Mouse (Mus musculus) intestine, embryonic 16.5 days (tissue): ENCODE results near the gene Col23a1. TPM values are rescaled to one million over a fixed set of nuclear protein-coding genes. Genes with fewer than 3 reads are reported as not detected.
A peak's percentile ranks its signal among the peaks of the same experiment; 100 is the strongest.

Source experiments
- ATAC-seq: fragments of 200-750 bp; cut with Nextera tagmentation; 2 replicates; pipeline ENCODE4 v1.8.0; 2017; ENCODE audit warnings: moderate TSS enrichment, moderate library complexity
- H3K27ac ChIP-seq: fragments of 300-500 bp; sonication (generic); 2 replicates; pipeline ENCODE4 v1.5.1; 2014; ENCODE audit warnings: mild to moderate bottlenecking, low read length
- H3K27me3 ChIP-seq: fragments of 300-500 bp; sonication (generic); replicated peaks from 2 replicates; pipeline ENCODE4 v1.6.1; 2014; ENCODE audit warnings: low read length, control low read depth, mixed read lengths; ENCODE audit not compliant: control insufficient read depth, insufficient read depth
- H3K36me3 ChIP-seq: fragments of 300-500 bp; sonication (generic); 2 replicates; pipeline ENCODE4 v1.6.1; 2014; ENCODE audit warnings: low read length, control low read depth; ENCODE audit not compliant: control insufficient read depth, insufficient read depth
- H3K4me1 ChIP-seq: fragments of 300-500 bp; sonication (generic); 2 replicates; pipeline ENCODE4 v1.6.1; 2014; ENCODE audit warnings: low read length, control low read depth, mixed read lengths; ENCODE audit not compliant: control insufficient read depth, insufficient read depth
- H3K4me2 ChIP-seq: fragments of 300-500 bp; sonication (generic); 2 replicates; pipeline ENCODE4 v1.6.1; 2014; ENCODE audit warnings: low read depth, low read length, control low read depth
- H3K4me3 ChIP-seq: fragments of 300-500 bp; sonication (generic); 2 replicates; pipeline ENCODE4 v1.5.1; 2014; ENCODE audit warnings: mild to moderate bottlenecking, low read length
- H3K9ac ChIP-seq: fragments of 300-500 bp; sonication (generic); 2 replicates; pipeline ENCODE4 v1.6.1; 2014; ENCODE audit warnings: low read depth, low read length
- H3K9me3 ChIP-seq: fragments of 300-500 bp; sonication (generic); 2 replicates; pipeline ENCODE4 v1.6.1; 2016; ENCODE audit warnings: low read length, control low read depth; ENCODE audit not compliant: control insufficient read depth
- WGBS: fragments of 180-500 bp; shearing (Covaris S2); extraction: QIAGEN DNeasy Blood & Tissue Kit; methylation state at CpG from one replicate; pipeline ENCODE4 v1.1.7; 2014; 5-methylcytosine and 5-hydroxymethylcytosine counted together
- polyA plus RNA-seq: library from polyadenylated mRNA; unstranded; fragments of >200 nt; fragmentation: Nextera tagmentation; extraction: Ambion mirVana; gene quantifications from 2 replicates; pipeline ENCODE4 v1.2.1, GENCODE M21; 2015

Col23a1 gene
- polyA plus RNA-seq, 1 experiment from 2014 or later = 5.4 TPM

- peak; percentile 63 for ATAC-seq
- peak overlapping the region; percentile 4; the same call in 1 of the 2 replicates for H3K4me2 ChIP-seq
- WGBS = 20% methylated on average over 17 of the region's 17 CpGs
- no peaks in the 10 kb centered on the region for H3K36me3 ChIP-seq
- peak overlapping the region; percentile 75 for H3K27ac ChIP-seq
- peaks cover 24% of the 10 kb centered on the region for H3K4me1 ChIP-seq
- no peaks in the 10 kb centered on the region for H3K27me3 ChIP-seq
- no peak overlapping the region for H3K4me3 ChIP-seq
- no peaks in the 10 kb centered on the region for H3K9me3 ChIP-seq
- H3K9ac ChIP-seq = no peak overlapping the region; the same call in 1 of the 2 replicates
Measured at GRCm38 (mm10) chr11:51470383-51471144, 180.8 kb downstream of the Col23a1 start.

GRCm38 (mm10) chr11:51473686-51474085 lies 184.0 kb downstream of the Col23a1 start:
- no peak for ATAC-seq
- Histone ChIP-seq H3K36me3 (no peaks in the 10 kb centered on the region), H3K4me2 (no peak overlapping the region), H3K27ac (no peak overlapping the region), H3K9ac (no peak overlapping the region), H3K27me3 (no peaks in the 10 kb centered on the region), H3K9me3 (no peaks in the 10 kb centered on the region), H3K4me1 (peaks cover 27% of the 10 kb centered on the region), H3K4me3 (no peak overlapping the region)
- 92% methylated on average over 2 of the region's 2 CpGs for WGBS

GRCm38 (mm10) chr11:51476543-51476942 lies 186.8 kb downstream of the Col23a1 start:
- Histone ChIP-seq H3K9ac (no peak overlapping the region), H3K27ac (no peak overlapping the region), H3K4me3 (no peak overlapping the region), H3K36me3 (no peaks in the 10 kb centered on the region), H3K4me2 (no peak overlapping the region), H3K4me1 (peaks cover 5% of the 10 kb centered on the region; the same call in 1 of the 2 replicates), H3K9me3 (no peaks in the 10 kb centered on the region), H3K27me3 (no peaks in the 10 kb centered on the region)
- ATAC-seq = no peak
- 69% methylated on average over 4 of the region's 4 CpGs for WGBS

GRCm38 (mm10) chr11:51477571-51477970 lies 187.9 kb downstream of the Col23a1 start:
- H3K4me2 ChIP-seq = no peak overlapping the region
- 0 out of 2 replicates have a peak overlapping the region, but pooled peaks have one; percentile 29 for H3K27ac ChIP-seq
- H3K9me3 ChIP-seq = no peaks in the 10 kb centered on the region
- peak overlapping the region; percentile 31 for H3K9ac ChIP-seq
- H3K4me1 ChIP-seq = peaks cover 5% of the 10 kb centered on the region; the same call in 1 of the 2 replicates
- H3K27me3 ChIP-seq = no peaks in the 10 kb centered on the region
- no peaks in the 10 kb centered on the region for H3K36me3 ChIP-seq
- ATAC-seq = no peak
- 64% methylated on average over 8 of the region's 8 CpGs for WGBS
- no peak overlapping the region for H3K4me3 ChIP-seq

GRCm38 (mm10) chr11:51482251-51482650 lies 192.5 kb downstream of the Col23a1 start:
- 43% methylated on average over 3 of the region's 3 CpGs for WGBS
- Histone ChIP-seq H3K4me3 (no peak overlapping the region), H3K4me2 (no peak overlapping the region), H3K9ac (no peak overlapping the region), H3K9me3 (no peaks in the 10 kb centered on the region), H3K27ac (no peak overlapping the region), H3K4me1 (peaks cover 5% of the 10 kb centered on the region; the same call in 1 of the 2 replicates), H3K27me3 (no peaks in the 10 kb centered on the region), H3K36me3 (no peaks in the 10 kb centered on the region)
- no peak for ATAC-seq

GRCm38 (mm10) chr11:51485051-51485521 lies 195.4 kb downstream of the Col23a1 start:
- no peaks in the 10 kb centered on the region for H3K27me3 ChIP-seq
- H3K36me3 ChIP-seq = no peaks in the 10 kb centered on the region
- H3K4me1 ChIP-seq = no peaks in the 10 kb centered on the region
- no peak overlapping the region for H3K27ac ChIP-seq
- no peak for ATAC-seq
- no peak overlapping the region for H3K4me2 ChIP-seq
- WGBS = 78% methylated on average over 8 of the region's 8 CpGs
- no peaks in the 10 kb centered on the region for H3K9me3 ChIP-seq
- no peak overlapping the region for H3K4me3 ChIP-seq
- no peak overlapping the region for H3K9ac ChIP-seq

- ATAC-seq = no peak
- Histone ChIP-seq H3K27ac (no peak overlapping the region), H3K9ac (no peak overlapping the region), H3K4me2 (no peak overlapping the region), H3K4me3 (no peak overlapping the region), H3K4me1 (no peaks in the 10 kb centered on the region), H3K36me3 (no peaks in the 10 kb centered on the region), H3K27me3 (no peaks in the 10 kb centered on the region), H3K9me3 (no peaks in the 10 kb centered on the region)
- WGBS = 56% methylated on average over 10 of the region's 10 CpGs
Measured at GRCm38 (mm10) chr11:51485775-51486464, 196.2 kb downstream of the Col23a1 start.

GRCm38 (mm10) chr11:51488813-51489212 lies 199.1 kb downstream of the Col23a1 start:
- no peaks in the 10 kb centered on the region for H3K9me3 ChIP-seq
- H3K4me1 ChIP-seq = no peaks in the 10 kb centered on the region
- WGBS = 66% methylated on average over 9 of the region's 9 CpGs

GRCm38 (mm10) chr11:51493421-51493820 lies 203.7 kb downstream of the Col23a1 start:
- Histone ChIP-seq H3K9ac (no peak overlapping the region), H3K4me1 (no peaks in the 10 kb centered on the region), H3K27me3 (no peaks in the 10 kb centered on the region), H3K27ac (no peak overlapping the region), H3K36me3 (no peaks in the 10 kb centered on the region), H3K4me2 (no peak overlapping the region), H3K9me3 (no peaks in the 10 kb centered on the region), H3K4me3 (no peak overlapping the region)
- 81% methylated on average over 4 of the region's 4 CpGs for WGBS
- no peak for ATAC-seq

More at GRCm38 (mm10) chr11:51488813-51489212, 199.1 kb downstream of the Col23a1 start:
- no peak for ATAC-seq
- Histone ChIP-seq H3K36me3 (no peaks in the 10 kb centered on the region), H3K27me3 (no peaks in the 10 kb centered on the region), H3K27ac (no peak overlapping the region), H3K4me3 (no peak overlapping the region), H3K4me2 (no peak overlapping the region), H3K9ac (no peak overlapping the region)
